Mouse (Mus musculus) cerebellum, adult 9-10 months (tissue): ENCODE measurements around the gene Pou4f1.
"Not testable (repeated sequence)": the region's sequence is repeated elsewhere in the genome, so short reads cannot be mapped to it uniquely, and the experiment has no call there.

ENCODE experiments used
- DNase-seq: peaks from one replicate; pipeline ENCODE4 v3.0.0; 2022

Pou4f1 gene

DNA sequence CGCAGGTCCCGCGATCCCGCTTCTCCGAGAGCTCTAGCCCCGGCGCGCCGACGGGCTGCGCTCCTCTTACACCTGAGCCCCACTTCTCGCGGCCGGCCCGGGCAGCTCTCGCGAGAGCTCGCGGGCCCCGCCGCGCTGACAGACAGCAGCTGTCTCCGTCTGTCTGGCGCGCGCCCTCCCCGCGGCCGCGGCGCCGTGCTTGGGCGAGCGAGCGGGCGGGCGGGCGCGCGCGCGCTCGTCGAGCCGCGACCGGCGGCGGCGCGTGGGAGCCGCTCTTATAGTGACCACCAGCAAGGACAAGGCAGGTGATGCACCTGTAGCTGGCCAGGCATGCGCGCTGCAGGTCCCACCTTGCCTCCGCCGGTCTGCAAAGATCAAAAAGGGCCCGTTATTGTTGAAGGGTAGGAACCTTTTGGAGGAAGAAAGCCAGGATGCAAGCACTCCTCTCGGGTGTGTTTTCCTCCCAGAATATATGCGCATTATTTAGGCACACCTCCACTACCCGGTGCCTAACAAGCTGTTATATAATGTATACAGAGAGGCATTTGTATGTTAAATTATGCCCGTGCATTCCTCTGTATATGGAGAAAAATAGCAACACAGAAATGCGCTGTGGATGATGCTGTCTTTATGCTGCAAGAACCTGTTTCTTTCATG is at the start of gene Pou4f1:
Gene Pou4f1, minus strand, starts transcription at position 34 of the 657 bp plus-strand sequence.
- no peak for DNase-seq

DNA sequence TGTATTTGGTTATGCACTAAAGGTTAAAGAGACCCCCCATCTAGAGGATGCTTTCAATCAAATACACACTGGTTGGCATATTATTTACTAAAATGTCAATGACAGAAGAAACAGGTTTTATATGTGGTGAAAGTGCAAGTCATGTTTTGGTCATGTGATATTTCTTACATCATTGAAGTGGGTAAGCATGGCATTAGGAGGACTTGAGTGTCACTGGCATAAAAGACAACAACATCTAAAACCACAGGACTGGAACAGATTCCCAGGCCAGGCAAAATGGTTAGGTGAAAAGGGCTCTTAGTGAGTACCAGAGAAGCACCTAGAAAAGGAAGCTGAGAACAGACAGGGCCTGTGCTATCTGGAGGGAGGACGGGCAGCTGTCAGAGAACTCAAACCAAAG is 43.9 kb upstream of the Pou4f1 start:
- DNase-seq = no peak

DNA sequence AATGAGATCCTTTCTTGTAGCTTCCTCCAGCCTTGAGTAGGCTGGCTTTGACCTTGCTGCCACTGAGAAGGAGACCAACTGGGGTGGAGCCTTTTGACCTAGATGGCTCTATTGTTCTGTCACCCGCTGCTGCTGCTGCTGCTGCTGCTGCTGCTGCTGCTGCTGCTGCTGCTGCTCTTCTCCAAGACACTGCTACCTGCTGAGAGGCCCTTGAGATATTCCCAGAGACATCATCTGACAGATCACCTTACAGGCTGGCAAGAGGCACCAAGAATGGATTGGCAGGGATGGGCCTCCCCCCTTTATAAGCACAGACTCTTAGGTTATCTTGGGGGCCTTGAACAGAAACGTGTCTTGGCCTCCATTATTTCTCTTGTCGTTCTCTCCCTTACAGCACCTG is 35.0 kb upstream of the Pou4f1 start:
- not testable (repeated sequence) for DNase-seq

DNA sequence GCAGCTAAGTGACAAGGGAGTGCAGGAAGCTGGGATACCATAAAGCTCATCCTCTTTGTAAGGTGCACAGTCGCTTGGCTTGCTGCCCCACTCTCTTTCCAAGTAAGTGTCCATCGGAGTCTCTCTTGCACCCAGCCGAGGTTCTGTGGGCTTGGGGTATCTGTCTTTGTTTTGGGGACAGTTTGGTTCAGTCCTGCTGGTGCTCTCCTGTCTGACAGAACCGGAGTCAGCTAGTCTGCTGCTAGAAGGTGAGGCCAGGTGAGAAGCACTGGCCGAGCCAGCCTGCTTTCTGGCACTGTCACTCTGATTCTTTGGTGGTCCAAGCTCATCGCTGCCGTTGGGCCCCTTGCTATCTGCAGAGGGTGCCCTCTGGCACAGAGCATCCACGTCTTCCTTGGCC is 12.0 kb upstream of the Pou4f1 start:
- no peak for DNase-seq

DNA sequence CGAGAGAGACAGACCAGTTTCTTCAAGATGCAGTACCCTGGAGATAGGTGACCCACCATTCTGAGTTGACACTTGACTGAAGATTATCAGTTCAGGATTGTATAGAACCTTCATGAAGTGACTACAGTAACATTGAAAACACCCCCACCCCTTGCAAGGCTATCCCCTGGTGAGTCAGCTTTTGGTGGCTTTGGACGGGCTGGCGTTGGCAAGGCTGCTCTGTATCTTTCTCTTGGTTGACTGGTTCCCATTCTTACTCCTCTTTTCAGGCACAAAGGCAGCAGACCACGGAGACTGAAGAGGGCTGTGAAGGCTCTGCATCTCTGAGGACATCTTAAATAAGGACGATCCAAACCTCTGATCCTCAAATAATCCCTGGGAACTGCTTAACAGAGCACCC is 10.8 kb upstream of the Pou4f1 start:
- DNase-seq = no peak

DNA sequence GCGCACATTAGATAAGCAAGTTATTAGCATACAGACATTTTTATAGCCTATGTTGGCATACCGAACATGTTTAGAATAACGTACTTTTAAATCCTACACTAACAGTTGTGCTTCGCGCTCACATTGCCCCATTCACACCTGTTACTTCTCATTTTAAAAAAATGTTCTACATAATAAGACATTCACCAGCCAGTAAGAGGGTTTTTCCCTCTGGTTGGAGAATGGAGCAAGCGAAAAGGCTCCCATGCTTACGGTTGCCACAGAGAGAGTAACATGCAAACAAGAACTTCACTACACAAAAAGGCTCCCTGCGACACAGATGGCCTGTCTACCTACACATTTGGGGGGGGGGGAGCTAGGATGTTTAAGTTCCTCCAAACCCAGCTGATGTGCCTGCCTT is 9.8 kb upstream of the Pou4f1 start:
- no peak for DNase-seq

DNA sequence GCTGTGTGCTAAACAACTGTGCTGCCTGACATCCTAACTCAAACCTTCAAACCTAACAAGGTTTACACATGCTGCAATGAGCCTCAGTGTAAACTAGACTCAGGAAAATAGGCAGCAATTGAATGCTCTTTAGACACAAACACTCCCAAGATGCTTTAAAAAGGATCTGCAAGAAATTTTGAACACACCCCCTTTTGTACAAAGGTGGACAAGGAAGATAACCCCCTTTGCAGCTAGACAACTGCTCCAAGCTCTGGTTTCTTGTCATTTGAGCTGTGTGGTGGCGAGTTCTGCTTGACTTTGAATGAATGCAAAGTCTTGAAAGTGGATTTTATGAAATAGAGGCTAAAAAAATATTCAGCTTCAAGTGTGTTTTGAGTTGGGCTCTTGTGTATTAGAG is 7.6 kb upstream of the Pou4f1 start:
- DNase-seq = no peak

DNA sequence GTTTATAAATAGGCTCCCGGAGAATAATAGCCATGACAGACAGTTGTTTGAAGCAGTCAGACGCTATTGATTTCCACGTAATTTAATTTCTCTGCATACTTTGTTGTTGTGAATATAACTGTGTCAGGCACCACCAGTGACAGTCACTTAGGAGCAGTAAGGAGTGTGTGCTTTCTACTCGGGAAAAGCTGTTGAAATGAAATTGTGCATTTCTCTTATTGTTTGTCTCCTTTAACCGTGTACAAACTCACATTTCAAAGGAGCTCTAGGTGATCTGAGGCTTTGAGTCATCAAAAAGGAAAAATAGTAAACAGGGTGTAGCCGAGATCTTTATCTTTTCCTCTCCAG is 798 bp upstream of the Pou4f1 start:
- DNase-seq = no peak

DNA sequence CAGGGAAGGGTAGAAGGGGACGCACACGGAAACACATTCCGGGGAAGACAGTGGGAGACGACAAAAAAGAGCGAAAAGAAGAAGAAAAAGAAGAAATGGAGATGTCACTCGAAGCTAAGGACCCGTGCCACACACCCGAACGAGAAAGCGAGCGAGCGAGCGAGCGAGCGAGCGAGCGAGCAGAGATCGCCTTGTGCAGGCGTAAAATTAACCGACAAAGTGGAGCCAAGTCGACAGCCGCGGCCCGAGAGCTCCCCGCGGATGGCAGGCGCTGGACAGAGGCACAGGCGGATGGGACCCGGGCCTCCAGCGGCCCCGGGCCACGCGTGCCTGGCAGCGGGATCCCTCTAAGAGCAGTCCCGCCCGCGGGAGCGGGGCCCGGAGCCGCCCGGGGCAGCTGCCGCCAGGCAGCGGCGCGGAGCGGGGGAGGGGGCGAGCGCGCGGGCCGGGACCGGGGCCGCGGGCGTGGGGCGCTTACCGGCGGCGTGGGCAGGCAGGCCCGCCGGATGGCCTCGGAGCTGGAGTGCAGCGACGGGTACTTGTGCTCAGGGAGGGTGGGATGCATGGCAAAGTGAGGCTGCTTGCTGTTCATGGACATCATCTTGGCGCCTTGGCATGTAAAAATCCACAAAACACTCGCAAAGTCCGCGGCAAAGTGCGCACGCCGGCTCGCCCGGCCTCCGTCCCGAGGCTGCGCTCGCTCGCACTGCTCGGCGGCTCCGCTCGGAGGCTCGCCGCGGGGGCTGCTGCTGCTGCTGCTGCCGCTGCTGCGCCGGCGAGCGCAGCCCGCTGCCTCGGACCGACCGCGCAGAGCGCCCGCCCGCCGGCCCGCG is 450 bp downstream of the Pou4f1 start:
- no peak for DNase-seq

DNA sequence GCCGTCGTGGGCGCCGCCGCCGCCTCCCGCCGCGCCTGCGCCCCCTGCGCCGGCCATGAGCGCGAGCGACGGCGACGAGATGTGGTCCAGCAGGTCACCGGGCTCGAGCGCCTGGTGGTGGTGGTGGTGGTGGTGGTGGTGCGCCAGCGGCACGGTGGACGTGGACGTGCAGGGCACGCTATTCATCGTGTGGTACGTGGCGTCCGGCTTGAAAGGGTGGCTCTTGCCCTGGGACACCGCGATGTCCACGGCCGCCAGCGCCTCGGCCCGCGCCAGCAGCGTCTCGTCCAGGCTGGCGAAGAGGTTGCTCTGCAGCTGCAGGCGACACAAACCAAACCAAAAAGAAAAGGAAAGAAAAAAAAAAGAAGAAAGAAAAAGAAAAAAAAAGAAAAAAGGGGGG is 1.2 kb downstream of the Pou4f1 start:
- no peak for DNase-seq

DNA sequence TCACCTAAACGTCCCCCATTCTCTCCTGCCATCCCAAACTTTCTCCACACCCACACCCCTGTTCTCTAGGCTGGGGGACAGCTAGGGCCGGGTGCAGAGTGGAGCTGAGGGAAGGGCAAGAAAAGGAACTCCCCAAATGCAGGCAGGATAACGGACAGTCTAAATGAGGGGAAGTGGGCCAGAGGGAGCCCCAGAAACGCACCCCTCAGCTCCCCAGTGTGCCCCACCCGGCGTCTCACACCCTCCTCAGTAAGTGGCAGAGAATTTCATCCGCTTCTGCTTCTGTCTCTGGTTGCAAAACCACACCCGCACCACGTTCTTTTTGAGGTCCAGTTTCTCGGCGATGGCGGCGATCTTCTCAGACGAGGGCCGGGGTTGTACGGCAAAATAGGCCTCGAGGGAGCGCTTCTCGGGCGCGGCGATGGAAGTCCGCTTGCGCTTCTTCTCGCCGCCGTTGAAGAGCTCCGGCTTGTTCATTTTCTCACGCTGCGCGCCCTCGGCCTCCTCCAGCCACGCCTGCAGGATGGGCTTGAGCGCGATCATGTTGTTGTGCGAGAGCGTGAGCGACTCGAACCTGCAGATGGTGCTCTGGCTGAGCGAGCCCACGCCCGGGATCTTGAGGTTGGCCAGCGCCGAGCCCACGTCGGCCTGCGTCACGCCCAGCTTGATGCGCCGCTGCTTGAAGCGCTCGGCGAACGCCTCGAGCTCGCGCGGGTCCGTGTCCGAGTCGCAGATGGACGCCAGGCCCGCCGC is 2.1 kb downstream of the Pou4f1 start:
- DNase-seq = no peak

DNA sequence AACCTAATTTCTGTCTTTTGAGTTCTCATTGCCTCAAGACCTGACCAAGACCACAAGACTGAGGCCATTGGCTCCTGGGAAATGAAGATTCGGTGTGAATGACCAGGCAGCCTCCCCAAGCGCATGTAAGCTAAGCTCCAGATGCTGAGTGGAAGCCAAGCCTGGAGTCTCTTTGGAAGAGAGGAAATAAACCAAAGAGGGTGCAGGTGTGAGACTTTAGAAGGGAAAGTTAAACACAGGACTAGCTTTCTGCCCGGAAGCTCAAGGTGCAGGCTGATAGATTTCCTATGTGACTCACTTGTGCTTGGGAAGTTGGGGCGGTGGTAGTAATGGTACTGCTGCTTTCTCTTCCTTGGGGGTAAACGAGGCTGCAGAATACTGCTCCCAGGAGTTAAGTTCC is 3.0 kb downstream of the Pou4f1 start:
- no peak for DNase-seq

DNA sequence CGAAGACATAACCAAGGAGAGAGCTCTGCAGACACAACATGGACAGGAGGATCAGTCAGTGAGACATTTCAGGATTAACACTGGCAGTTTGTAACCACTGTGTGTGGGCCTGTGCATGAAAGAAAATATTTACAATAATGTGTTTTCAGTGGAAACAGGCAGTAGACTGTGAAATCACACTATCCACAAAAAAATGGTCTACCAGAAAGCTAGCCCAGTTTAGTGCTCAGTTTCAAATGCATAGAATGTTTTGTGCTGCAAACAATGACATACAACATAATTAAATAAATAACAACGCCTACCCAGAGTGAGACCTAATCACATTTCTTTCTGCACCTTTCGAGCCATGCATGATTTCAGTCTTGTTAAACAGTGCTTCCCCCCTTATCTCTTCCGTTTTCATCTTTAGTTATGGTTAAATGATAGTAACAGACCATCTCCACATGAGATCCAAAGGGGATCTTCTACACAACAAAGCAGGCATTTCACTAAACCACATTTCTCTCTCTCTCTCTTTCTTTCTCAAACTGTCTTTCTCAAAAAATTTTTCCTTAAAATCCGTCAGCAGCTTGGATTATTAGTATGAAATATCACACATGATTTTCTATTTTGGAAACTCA is 4.1 kb downstream of the Pou4f1 start:
- DNase-seq = no peak

DNA sequence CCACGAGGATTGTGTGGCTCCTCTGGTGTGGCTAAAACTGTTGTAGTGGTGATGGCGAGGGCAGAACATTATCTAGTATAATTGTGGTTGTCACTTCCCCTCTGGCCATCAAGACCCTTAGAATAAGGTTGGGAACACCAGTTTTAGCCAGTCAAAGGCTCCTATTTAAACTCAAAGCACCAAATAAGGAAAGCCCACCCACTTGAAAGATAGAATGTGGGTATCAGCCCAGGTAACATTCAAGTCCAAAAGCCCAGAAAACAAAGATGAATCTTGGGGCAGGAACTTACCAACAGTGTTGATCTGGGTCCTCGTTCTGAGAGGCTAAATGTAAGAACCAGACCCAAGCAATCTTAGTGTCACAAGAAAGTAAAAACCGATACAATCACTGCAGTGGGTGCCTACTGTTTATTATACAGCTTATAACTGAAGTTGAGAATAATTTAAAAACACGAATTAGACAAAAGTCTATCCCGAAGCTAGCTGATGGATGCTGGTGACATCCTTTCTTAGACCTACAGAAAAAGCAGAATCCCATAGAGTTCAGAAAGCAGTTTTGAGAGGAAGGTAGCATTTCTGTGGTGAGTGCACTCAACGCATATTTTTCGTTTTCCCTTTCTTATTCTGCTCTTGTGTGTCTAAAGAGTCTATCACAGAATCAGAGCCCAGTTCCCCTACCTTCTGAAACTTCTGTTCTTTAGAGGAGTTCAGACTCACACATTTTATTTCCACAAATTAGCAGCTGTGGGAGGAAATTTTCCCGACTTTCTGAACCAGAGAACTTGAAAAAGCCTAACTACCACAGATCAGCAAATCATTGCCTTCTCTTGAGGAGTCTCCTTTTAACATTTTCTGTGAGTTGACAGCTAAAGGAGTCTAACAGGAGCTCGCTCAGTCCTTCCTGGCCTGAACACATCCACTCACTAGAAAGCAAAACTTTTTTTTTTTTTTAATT is 6.2 kb downstream of the Pou4f1 start:
- DNase-seq = no peak

DNA sequence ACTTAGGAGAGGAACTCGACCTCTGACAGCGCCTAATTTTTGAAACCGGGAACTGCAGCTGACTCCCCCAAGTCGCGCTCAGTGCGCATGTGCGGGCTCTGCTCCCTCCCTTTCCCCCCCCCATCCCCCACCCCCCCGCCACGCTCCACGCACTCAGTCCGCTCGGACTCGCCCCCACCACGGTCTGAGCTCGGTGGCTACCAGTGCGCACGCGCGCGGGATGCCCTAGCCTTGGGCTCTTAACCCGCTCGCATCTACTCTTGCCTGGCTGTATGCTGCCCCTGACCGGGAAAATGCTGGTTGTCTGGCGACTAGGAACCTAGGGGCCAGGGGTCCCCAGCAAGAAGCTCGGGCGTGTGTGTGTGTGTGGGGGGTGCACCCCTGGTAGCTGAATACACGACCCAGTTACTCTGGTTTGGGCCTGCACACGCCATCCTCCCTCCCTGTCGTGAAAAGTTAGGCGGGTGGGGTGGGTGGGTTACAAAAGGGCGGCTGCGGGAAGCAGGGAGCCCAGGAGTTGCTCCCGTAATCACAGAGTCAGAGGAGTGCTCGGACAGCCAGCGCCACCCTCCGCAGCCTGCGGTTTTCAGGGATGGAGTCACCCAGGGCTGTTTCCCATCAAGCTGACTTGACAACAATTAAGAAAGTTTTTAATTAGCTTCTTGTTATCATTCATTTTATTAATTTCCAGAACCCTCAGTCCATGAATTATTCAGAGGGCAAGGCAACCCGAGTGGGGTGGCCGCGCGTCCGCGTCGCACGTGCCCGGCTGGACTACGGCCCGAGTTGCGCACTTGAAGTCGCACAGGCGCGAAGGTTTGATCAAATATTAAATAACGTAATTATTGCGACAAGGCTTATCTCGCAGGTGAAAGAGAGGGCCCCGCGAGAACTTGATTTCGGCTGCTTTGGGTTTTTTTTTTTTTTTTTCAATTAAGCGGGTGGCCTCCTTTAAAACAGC is 7.2 kb downstream of the Pou4f1 start:
- no peak for DNase-seq

DNA sequence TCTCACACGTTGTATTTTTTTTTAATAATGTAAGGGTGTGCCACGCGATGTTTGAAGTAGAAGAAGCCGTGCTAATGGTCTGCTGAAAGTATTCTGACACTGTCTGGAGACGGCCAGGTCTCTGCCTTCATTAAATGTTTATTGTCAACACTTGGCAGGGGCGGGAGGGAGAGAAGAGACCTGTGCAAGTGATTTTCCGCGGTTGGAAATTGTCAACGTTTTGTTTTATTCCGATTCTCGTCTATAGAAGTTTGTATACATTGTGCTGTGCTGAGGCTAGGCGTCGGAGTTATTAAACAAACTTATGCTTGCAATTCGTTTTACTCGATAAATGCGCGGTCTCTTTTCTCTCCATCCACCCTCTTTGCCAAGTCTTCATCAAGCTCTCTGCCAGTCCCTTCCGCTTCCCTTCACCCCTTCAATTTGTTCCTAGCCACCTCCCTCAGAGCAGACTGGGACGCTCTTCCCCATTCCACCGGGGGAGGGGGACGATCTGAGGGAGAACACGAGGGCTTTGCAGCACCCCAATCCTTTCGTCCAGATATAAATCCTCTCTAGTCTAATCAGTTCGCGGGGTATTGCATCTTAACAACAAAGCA is 8.2 kb downstream of the Pou4f1 start:
- no peak for DNase-seq

DNA sequence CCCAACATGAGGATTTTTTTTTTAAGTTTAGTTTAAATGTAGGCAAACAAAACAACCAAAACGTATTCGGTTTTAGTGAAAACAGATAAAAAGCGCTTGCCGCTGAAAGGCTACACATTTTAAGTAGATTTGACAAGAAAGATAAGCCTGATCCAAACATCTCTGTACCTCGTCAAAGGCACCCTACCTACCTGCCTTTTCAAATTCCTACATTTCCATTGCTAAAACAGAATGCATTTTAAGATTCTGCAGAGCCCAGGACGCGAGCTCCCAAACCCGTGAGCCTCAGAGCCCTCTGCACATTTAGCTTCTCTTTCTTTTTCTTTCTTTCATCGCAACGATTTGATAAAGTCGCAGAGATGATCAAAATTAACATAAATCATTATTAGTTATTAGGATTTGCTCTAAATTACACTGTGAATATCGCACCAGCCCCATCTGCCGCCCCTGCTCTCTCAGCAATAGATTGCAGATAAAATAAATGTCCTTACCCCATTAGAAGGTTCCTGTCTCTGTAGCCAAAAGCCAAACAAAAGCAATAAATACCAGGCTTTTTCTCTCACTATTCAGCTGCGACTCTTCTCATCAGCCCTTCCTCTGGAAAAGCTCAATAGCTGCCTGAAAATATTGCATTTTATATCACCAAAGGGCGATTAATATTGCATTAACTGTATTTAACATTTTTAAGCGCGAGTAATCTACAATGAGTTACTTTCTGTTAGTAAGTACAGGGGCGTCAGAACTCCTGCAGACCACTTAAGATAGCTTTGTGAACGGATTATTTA is 8.9 kb downstream of the Pou4f1 start:
- DNase-seq = no peak

DNA sequence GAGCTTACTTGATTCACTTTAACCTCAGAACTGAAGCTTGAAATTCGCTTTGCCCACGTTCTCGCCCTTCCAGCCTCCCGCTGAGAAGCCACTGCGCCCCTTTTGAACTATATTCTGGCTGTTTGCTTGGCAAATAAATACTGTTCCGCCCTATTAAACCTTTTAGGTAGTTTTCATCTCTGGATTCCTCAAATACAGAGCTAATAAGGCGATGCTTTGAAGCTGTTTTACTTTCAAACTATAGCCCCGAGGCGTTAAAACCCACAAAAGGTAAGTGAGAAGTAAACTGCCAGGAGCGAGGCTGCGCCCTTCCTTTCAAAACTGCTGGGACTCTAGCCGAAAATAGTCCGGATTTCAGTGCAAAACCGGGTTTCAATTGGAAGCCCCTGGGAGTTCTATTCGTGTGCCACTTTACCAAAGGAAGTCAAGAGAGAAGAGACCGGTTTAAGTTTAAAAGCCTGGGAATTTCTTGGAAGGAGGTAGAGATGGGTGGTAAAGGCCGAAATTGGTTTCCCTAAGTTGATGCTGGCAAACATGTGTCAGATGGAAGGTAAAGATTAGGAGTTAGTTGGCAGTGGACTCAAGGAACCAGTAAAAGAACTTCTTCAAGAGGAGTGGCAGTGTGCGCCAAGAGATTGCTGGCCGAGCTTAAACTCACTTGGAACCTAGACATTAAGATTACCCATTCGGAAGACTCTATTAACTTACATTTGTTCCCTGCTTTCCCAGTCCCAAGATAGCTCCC is 9.7 kb downstream of the Pou4f1 start:
- DNase-seq = no peak

DNA sequence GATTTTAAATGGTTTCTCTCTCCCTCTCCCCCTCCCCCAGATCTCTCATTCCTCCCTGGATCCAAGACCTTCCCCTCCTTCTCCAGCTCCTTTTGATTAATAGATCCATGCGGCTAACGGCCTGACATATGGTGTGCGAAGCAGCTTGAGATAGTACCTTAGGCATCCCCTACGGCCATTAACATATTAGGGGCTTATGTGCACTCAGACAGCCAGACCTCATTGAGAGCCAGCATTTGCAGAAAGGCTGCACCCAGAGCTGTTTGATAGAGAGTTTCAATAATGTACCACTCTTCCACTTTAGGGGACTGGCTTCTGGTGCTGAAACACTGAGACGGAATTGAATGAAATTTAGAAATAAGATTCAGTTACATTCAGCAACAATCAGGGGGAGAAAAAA is 10.8 kb downstream of the Pou4f1 start:
- no peak for DNase-seq
